Mouse (Mus musculus) brain, embryonic 18.5 days (tissue): ENCODE measurements around the gene Cyp2c50.
"Not testable (repeated sequence)": the region's sequence is repeated elsewhere in the genome, so short reads cannot be mapped to it uniquely, and the experiment has no call there.

Source experiments
- DNase-seq: peaks from one replicate; pipeline ENCODE4 v3.0.0-alpha.2; 2012; ENCODE audit warnings: low read depth, low spot score

The Cyp2c50 gene

DNA sequence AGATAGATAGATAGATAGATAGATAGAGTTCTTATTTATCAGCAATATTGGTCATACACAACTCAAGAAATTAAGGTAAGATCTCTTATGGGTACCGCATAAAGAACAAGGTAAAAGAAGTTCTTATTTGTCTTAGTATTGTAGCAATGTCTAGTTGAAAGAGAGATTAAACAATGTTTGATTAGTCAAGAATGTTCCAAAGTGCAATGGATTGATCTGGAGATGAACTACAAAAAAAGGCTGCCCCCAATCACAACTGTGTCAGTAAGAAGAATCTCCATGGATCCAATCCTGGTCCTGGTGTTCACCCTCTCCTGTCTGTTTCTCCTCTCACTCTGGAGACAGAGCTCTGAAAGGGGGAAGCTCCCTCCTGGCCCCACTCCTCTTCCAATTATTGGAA is at the start of gene Cyp2c50:
TSS of gene Cyp2c50 (plus strand) at position 268 of the 400 bp plus-strand sequence.
- not testable (repeated sequence) for DNase-seq

GRCm38 (mm10) chr19:40073701-40074100 is 15.8 kb upstream of the Cyp2c50 start, which contains the start of gene Cyp2c54:
Cyp2c54 (minus strand) TSS chr19:40073827.
- DNase-seq = no peak

GRCm38 (mm10) chr19:40088381-40088780 is 1.1 kb upstream of the Cyp2c50 start:
- DNase-seq = no peak

GRCm38 (mm10) chr19:40091111-40091510 is 1.6 kb downstream of the Cyp2c50 start:
- no peak for DNase-seq

- DNase-seq = not testable (repeated sequence)
Observed at GRCm38 (mm10) chr19:40119624-40120023, 30.1 kb downstream of the Cyp2c50 start.

GRCm38 (mm10) chr19:40125165-40125564 is 35.7 kb downstream of the Cyp2c50 start:
- not testable (repeated sequence) for DNase-seq

GRCm38 (mm10) chr19:40126996-40127395 is 37.5 kb downstream of the Cyp2c50 start:
- not testable (repeated sequence) for DNase-seq
